Mouse (Mus musculus) intestine, embryonic 14.5 days (tissue): ENCODE results near the gene Gm45623. TPM values are rescaled to one million over a fixed set of nuclear protein-coding genes. Genes with fewer than 3 reads are reported as not detected.
A peak's percentile ranks its signal among the peaks of the same experiment; 100 is the strongest.

Experiments used
- ATAC-seq: fragments of 200-750 bp; cut with Nextera tagmentation; replicated peaks from 2 replicates; pipeline ENCODE4 v1.8.0; 2017; ENCODE audit warnings: low read depth, moderate number of reproducible peaks, moderate TSS enrichment, moderate library complexity; ENCODE audit not compliant: low FRiP score, low TSS enrichment
- DNase-seq: peaks from one replicate; pipeline ENCODE4 v3.0.0-alpha.2; 2018; ENCODE audit warnings: low spot score
- H3K27ac ChIP-seq: fragments of 300-500 bp; sonication (generic); 2 replicates; pipeline ENCODE4 v1.5.1; 2014; ENCODE audit warnings: low read depth, mild to moderate bottlenecking, control low read depth
- H3K27me3 ChIP-seq: fragments of 300-500 bp; sonication (generic); replicated peaks from 2 replicates; pipeline ENCODE4 v1.6.1; 2014; ENCODE audit warnings: low read length, control low read depth; ENCODE audit not compliant: control insufficient read depth, insufficient read depth
- H3K36me3 ChIP-seq: fragments of 300-500 bp; sonication (generic); 2 replicates; pipeline ENCODE4 v1.6.1; 2014; ENCODE audit warnings: low read length, control low read depth; ENCODE audit not compliant: control insufficient read depth, insufficient read depth
- H3K4me1 ChIP-seq: fragments of 300-500 bp; sonication (generic); replicated peaks from 2 replicates; pipeline ENCODE4 v1.6.1; 2014; ENCODE audit warnings: low read length, control low read depth, mixed read lengths; ENCODE audit not compliant: control insufficient read depth, insufficient read depth
- H3K4me2 ChIP-seq: fragments of 300-500 bp; sonication (generic); 2 replicates; pipeline ENCODE4 v1.6.1; 2014; ENCODE audit warnings: low read length
- H3K4me3 ChIP-seq: fragments of 300-500 bp; sonication (generic); 2 replicates; pipeline ENCODE4 v1.5.1; 2014; ENCODE audit warnings: low read depth, low read length, control low read depth, mixed read lengths
- H3K9ac ChIP-seq: fragments of 300-500 bp; sonication (generic); 2 replicates; pipeline ENCODE4 v1.6.1; 2014; ENCODE audit warnings: mild to moderate bottlenecking, low read length
- H3K9me3 ChIP-seq: fragments of 300-500 bp; sonication (generic); 2 replicates; pipeline ENCODE4 v1.6.1; 2016; ENCODE audit warnings: low read length, control low read depth; ENCODE audit not compliant: control insufficient read depth
- WGBS: fragments of 180-500 bp; shearing (Covaris S2); extraction: QIAGEN DNeasy Blood & Tissue Kit; methylation state at CpG from one replicate; pipeline ENCODE4 v1.1.7; 2014; 5-methylcytosine and 5-hydroxymethylcytosine counted together
- polyA plus RNA-seq: library from polyadenylated mRNA; unstranded; fragments of >200 nt; fragmentation: Nextera tagmentation; extraction: Ambion mirVana; gene quantifications from 2 replicates; pipeline ENCODE4 v1.2.1, GENCODE M21; 2014

Gene Gm45623
- polyA plus RNA-seq, 1 experiment from 2014 or later = 0.32 TPM

- 88% methylated on average over 7 of the region's 7 CpGs for WGBS
- Histone ChIP-seq H3K4me1 (no peaks in the 10 kb centered on the region), H3K36me3 (peaks cover 100% of the 10 kb centered on the region)
These were observed 24.6 kb downstream of the Gm45623 start for GRCm38 (mm10) chr13:56729046-56729445.

GRCm38 (mm10) chr13:56726551-56726950 is 27.1 kb downstream of the Gm45623 start:
- no peak for DNase-seq
- H3K4me3 ChIP-seq = no peak overlapping the region
- no peaks in the 10 kb centered on the region for H3K9me3 ChIP-seq
- 74% methylated on average over 4 of the region's 4 CpGs for WGBS
- no peak overlapping the region for H3K27ac ChIP-seq
- no peak for ATAC-seq
- H3K4me2 ChIP-seq = no peak overlapping the region
- no peak overlapping the region for H3K9ac ChIP-seq
- H3K36me3 ChIP-seq = peaks cover 84% of the 10 kb centered on the region
- H3K27me3 ChIP-seq = no peaks in the 10 kb centered on the region
- H3K4me1 ChIP-seq = no peaks in the 10 kb centered on the region

More at GRCm38 (mm10) chr13:56729046-56729445, 24.6 kb downstream of the Gm45623 start:
- no peaks in the 10 kb centered on the region for H3K9me3 ChIP-seq
- no peak overlapping the region for H3K9ac ChIP-seq
- H3K27me3 ChIP-seq = no peaks in the 10 kb centered on the region
- ATAC-seq (no peak), DNase-seq (peak; percentile 16)
- no peak overlapping the region for H3K4me3 ChIP-seq
- H3K4me2 ChIP-seq = no peak overlapping the region
- no peak overlapping the region for H3K27ac ChIP-seq

GRCm38 (mm10) chr13:56712221-56712620 is 41.4 kb downstream of the Gm45623 start:
- ATAC-seq (no peak), DNase-seq (no peak)
- Histone ChIP-seq H3K4me1 (peaks cover 19% of the 10 kb centered on the region), H3K4me2 (no peak overlapping the region), H3K27ac (no peak overlapping the region), H3K4me3 (no peak overlapping the region), H3K9ac (no peak overlapping the region), H3K9me3 (no peaks in the 10 kb centered on the region), H3K27me3 (no peaks in the 10 kb centered on the region), H3K36me3 (peaks cover 19% of the 10 kb centered on the region)
- 94% methylated on average over 2 of the region's 2 CpGs for WGBS

DNA sequence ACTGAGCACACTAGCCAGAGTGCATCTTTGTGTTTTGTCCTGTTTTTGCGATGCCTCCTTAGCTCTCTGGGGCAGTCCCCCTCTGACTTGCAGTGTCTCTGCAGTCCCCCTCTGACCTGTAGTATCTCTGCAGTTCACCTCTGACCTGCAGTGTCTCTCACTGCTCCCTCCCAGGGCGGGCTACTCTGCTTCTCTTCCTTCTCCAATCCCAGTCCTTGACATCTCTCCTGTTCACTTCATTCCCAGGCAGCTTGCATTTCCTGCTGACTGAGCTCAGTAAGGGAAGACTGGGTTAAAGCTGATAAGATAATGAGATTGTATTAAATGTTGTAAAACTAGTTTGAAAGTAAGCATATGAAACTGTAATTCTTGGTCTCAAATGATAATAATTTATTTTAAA is 43.0 kb downstream of the Gm45623 start:
- Histone ChIP-seq H3K4me2 (no peak overlapping the region), H3K27me3 (no peaks in the 10 kb centered on the region), H3K27ac (no peak overlapping the region), H3K4me3 (no peak overlapping the region), H3K9me3 (no peaks in the 10 kb centered on the region), H3K36me3 (peaks cover 30% of the 10 kb centered on the region), H3K9ac (no peak overlapping the region), H3K4me1 (peaks cover 26% of the 10 kb centered on the region)
- no peak for ATAC-seq
- no peak for DNase-seq
- 45% methylated on average over 2 of the region's 2 CpGs for WGBS

DNA sequence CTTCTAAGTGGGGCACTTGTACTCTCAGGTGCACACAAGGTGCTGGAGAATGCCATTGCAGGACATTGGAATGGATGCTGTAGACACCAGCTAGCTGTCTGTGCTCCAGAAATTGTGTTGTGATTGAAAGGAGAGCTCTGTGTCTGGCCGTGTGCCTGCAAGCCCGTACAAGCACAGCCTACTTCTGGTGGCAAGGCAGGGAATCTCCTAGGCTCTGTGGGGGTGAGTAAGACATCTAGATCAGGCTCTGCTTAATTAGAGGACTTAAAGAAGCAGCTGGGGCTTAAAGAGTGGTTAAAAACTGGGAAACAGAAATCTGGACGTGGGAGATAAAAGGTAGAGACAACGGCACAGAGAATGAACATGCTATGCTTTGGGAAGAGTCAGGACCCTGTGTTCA is 46.0 kb downstream of the Gm45623 start:
- Histone ChIP-seq H3K4me3 (no peak overlapping the region), H3K4me2 (no peak overlapping the region), H3K4me1 (peaks cover 43% of the 10 kb centered on the region), H3K27me3 (no peaks in the 10 kb centered on the region), H3K9ac (no peak overlapping the region), H3K27ac (no peak overlapping the region), H3K9me3 (no peaks in the 10 kb centered on the region), H3K36me3 (peaks cover 28% of the 10 kb centered on the region)
- no peak for ATAC-seq
- DNase-seq = peak; percentile 32
- WGBS = 76% methylated on average over 4 of the region's 4 CpGs

DNA sequence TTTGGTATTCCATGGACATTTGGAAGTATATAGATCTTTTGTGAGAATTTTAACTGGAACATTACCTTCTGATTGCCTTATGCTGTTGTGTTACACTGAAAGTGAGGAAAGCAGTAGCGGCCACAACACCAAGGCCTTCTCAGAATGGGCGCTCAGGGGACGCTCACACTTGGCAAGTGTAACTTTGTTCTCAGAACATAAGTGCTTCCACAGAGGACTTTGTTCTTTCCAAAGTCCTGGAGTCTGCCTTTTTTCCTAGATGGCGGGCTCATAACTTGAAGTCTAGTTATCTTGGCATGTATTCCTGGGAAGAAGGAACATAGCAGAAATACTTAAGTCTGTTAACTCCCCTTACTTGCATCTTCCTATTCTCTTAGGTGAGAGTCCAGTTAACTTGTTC is 46.5 kb downstream of the Gm45623 start:
- H3K4me1 ChIP-seq = peaks cover 48% of the 10 kb centered on the region
- H3K4me3 ChIP-seq = no peak overlapping the region
- no peak for ATAC-seq
- H3K4me2 ChIP-seq = no peak overlapping the region
- no peaks in the 10 kb centered on the region for H3K9me3 ChIP-seq
- no peaks in the 10 kb centered on the region for H3K27me3 ChIP-seq
- 96% methylated on average over 4 of the region's 4 CpGs for WGBS
- no peak overlapping the region for H3K27ac ChIP-seq
- DNase-seq = no peak
- peaks cover 26% of the 10 kb centered on the region; the same call in 1 of the 2 replicates for H3K36me3 ChIP-seq
- no peak overlapping the region for H3K9ac ChIP-seq

DNA sequence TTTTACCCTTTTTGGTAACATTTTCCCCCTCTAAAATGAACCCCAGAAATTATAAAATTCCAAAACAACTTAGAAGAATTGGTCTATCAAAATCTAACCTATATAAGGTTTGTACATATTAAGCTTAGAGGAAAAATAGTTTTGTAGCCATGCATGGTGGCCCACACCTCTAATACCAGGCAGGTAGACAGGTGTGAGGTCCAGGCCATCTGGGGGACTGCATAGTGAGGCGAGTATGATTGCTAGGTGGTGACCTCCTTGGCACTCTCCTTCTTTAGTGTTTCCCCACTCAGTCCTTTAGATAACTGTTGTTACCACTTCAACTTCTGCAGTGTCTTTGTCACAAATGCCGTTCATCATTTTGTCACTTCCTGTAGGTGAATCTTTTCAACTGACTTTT is 49.0 kb downstream of the Gm45623 start:
- ATAC-seq (no peak), DNase-seq (no peak)
- Histone ChIP-seq H3K27me3 (no peaks in the 10 kb centered on the region), H3K27ac (no peak overlapping the region), H3K9me3 (no peaks in the 10 kb centered on the region), H3K9ac (peak overlapping the region; percentile 99), H3K36me3 (peaks cover 23% of the 10 kb centered on the region; the same call in 1 of the 2 replicates), H3K4me2 (peak overlapping the region; percentile 76), H3K4me3 (peak overlapping the region; percentile 72), H3K4me1 (peaks cover 39% of the 10 kb centered on the region)
- WGBS = 73% methylated on average over 2 of the region's 2 CpGs

DNA sequence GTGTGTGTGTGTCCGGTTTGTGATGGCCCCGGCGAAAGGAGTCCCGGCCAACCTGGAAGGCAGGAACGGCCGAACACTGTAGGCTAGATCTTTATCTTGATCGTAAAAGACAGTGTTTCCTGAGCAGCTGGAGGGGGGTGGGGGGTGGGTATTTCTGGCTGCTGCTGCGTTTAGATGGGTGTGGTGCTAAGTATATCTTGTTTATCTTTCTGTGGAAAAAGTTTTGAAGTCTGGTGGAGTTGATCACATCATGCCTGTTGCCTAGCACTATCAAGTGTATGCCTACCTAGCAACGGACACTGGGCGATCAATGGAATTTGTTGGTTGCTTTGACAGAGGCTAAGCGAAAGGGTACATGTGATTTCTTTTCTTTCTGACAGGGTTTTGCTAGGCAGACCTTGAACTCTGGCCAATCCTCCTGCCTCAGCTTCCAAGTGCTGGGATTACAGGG is 49.7 kb downstream of the Gm45623 start:
- H3K27me3 ChIP-seq = no peaks in the 10 kb centered on the region
- H3K4me2 ChIP-seq = peak overlapping the region; percentile 76
- H3K27ac ChIP-seq = peak overlapping the region; percentile 99
- WGBS = 3% methylated on average over 11 of the region's 11 CpGs
- peaks cover 35% of the 10 kb centered on the region for H3K4me1 ChIP-seq
- H3K36me3 ChIP-seq = peaks cover 16% of the 10 kb centered on the region; the same call in 1 of the 2 replicates
- peak overlapping the region; percentile 72 for H3K4me3 ChIP-seq
- DNase-seq = no peak
- H3K9me3 ChIP-seq = no peaks in the 10 kb centered on the region
- peak; percentile 51 for ATAC-seq
- H3K9ac ChIP-seq = peak overlapping the region; percentile 99

- peak; percentile 73 for ATAC-seq
These were observed 50.3 kb downstream of the Gm45623 start for GRCm38 (mm10) chr13:56703222-56703870.

More at GRCm38 (mm10) chr13:56703222-56703870, 50.3 kb downstream of the Gm45623 start:
- H3K4me1 ChIP-seq = peaks cover 41% of the 10 kb centered on the region
- peak overlapping the region; percentile 72 for H3K4me3 ChIP-seq
- no peaks in the 10 kb centered on the region for H3K9me3 ChIP-seq
- H3K9ac ChIP-seq = peak overlapping the region; percentile 99
- peak overlapping the region; percentile 76 for H3K4me2 ChIP-seq
- no peaks in the 10 kb centered on the region for H3K27me3 ChIP-seq
- under 1% methylated on average over 63 of the region's 80 CpGs for WGBS
- H3K27ac ChIP-seq = peak overlapping the region; percentile 99
- peak; percentile 87 for DNase-seq
- H3K36me3 ChIP-seq = peaks cover 15% of the 10 kb centered on the region; the same call in 1 of the 2 replicates
